Mouse (Mus musculus) T-helper 1 cell (primary cell): ENCODE data around the gene Ttll9.

Source experiments
- in situ Hi-C: fragments of 300-600 bp; cut with MboI, MseI; formaldehyde crosslinking; loops from one replicate; pipeline ENCODE4 v1.15.1; 2025; ENCODE audit warnings: high pct_unique_total_duplicates

The Ttll9 gene

GRCm38 (mm10) chr2:153049997-153050358, 87.7 kb downstream of the Ttll9 start:
- in situ Hi-C loops, result no loop called here

- in situ Hi-C loops, result no loop called here
These were observed 88.8 kb downstream of the Ttll9 start for GRCm38 (mm10) chr2:153051095-153051494.

DNA sequence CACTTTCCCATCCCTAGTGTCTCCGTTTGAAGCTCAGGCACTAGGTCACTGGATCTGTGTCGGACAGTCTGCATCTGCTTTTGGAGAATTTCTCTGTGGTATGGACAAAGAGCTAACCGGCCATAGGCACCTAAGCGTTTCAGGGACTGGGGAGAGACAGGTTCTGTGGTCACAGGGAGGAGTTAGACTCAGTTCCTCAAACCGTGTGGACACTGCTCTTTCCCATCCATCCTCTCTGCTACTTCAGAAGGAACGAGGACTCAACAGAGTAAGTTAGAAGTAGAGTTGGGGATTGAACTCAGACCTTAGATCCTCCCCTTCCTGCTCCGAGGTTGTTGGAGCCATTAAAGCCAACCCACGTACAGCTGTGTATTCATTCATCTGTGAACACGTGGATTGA, 89.3 kb downstream of the Ttll9 start:
- in situ Hi-C loops, result no loop called here

- in situ Hi-C loops, result no loop called here
These were observed 90.5 kb downstream of the Ttll9 start for GRCm38 (mm10) chr2:153052700-153053351.

GRCm38 (mm10) chr2:153053896-153054295, 91.6 kb downstream of the Ttll9 start:
- in situ Hi-C loops, result no loop called here

DNA sequence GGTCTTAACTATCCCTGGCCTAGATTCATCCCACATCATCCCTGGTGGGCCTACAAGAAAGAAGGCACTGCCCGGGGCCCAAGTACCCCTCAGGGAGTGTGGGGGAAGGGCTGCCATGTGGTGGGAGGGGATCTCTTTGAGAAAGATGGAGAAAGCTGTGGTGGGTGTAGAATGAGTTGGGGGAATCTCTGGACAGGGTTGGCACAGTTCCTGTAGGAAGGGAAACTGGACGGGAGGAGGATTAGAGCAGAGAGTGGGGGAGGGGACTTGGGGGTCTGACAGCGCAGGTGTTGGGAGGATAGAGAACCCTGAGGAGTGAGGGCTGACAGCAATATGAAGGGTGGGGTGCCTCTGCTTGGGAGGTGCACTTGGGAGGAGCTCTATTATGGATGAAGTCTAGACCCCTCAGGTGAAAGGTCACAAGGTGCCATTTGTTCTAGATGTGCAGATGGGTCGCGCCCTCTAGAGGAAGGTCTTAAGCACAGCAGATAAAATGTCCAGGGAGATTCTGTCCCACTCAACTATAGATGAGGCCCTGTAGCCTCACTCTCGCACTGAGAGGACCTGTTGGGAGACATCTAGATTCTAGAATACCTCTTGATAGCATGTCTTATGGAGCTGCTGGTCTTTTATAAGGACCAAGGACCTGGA, 93.1 kb downstream of the Ttll9 start:
- in situ Hi-C loops, result no loop called here
